Mouse (Mus musculus) thymus, adult 2 months (tissue): ENCODE results near the gene Olfr1410.

ENCODE experiments used
- CTCF ChIP-seq: fragments of 200-500 bp; IDR thresholded peaks from 2 replicates; pipeline ENCODE4 v1.5.1; 2012; ENCODE audit warnings: mild to moderate bottlenecking, control low read depth, low read length, moderate library complexity, borderline replicate concordance; ENCODE audit not compliant: control insufficient read depth, poor library complexity, insufficient read depth; ENCODE audit errors: extremely low read depth
- POLR2A ChIP-seq: fragments of 200-500 bp; IDR thresholded peaks from 2 replicates; pipeline ENCODE4 v1.6.1; 2012; ENCODE audit warnings: mild to moderate bottlenecking, low read length, control low read depth, moderate library complexity; ENCODE audit not compliant: control insufficient read depth, poor library complexity, insufficient read depth; ENCODE audit errors: extremely low read depth

DNA sequence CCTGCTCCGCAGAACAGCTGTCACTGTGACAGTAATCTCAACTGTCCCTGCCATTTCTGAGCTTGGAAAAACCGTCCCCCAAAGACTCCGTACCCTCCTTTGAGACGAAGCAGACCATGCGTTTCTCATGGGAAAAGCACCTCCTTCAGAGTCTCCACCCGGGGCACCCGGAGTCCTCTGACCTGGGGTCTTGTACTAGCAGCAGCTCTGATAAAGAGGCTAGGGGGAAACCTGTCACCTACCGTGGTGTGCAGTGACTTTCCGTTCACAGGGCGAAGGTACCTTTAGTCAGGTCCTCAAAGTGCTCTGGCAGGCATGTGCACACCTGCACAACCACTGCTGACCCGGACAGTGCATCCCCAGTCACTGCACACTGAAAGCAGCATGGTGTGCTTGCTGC lies 31.1 kb downstream of the Olfr1410 start:
- no peak for TF ChIP-seq CTCF
- TF ChIP-seq POLR2A = no peak
